Mouse (Mus musculus) MN1 (cell line): Measurements from ENCODE around the gene 5330417C22Rik.

ENCODE experiments used
- DNase-seq: peaks from one replicate; pipeline ENCODE4 v3.0.0-alpha.2; 2016; ENCODE audit warnings: low spot score

5330417C22Rik gene

GRCm38 (mm10) chr3:108413634-108414360 is 122.5 kb downstream of the 5330417C22Rik start:
- DNase-seq = no peak

DNA sequence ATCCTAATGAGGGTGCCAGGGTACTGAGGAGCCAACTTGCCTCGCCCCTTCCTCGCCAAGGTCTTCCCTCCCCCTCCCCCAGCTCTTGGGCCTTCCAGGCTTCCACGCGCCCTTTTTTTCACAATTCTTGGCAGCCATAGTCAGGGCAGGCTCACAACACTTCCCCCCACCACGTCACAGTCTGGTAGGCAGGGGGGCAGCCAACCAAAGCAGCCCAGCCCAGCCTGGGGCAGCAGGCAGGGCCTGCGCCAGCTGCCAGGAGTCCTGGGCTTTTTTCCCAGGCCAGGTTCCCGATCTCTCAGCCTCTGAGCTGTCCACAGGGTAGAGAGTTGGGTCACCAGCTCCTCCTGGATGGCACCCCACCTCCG is 124.6 kb downstream of the 5330417C22Rik start:
- DNase-seq = peak; percentile 84

DNA sequence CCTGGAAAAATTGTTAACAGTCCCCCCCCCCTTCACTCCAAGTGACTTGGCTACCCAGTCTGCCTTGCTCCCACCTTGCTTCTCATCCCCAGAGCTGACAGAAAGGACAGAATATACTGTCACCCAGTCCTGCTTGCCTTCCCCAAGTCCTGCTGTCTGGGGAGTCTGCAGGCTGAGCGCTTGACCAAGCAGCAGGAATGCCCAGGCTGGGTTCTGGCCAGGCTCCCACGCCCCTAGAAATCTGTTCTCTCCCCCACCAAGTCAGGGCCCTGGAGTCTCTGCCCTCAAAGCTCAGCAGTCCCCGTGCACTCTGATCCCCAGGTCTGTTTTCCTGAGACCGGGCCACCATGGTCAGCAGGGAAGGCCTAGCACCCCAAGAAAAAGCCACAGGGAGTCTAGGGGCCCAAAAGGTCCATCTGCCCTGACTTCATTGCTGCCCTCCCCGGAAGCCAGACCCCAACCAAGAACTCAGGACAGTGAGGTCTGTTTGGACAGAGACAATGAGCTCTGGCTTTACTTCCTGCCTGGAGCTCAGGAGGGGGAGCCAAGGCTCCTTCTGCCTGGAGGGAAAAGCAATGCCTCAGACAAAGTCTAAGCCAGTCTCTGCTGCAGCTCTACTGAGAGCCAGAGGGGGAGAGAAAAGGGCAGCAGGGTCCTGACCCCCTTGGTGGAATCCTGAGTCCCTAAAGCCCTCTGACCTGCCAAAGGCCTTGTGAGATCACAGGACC is 125.1 kb downstream of the 5330417C22Rik start:
- peak; percentile 43 for DNase-seq

DNA sequence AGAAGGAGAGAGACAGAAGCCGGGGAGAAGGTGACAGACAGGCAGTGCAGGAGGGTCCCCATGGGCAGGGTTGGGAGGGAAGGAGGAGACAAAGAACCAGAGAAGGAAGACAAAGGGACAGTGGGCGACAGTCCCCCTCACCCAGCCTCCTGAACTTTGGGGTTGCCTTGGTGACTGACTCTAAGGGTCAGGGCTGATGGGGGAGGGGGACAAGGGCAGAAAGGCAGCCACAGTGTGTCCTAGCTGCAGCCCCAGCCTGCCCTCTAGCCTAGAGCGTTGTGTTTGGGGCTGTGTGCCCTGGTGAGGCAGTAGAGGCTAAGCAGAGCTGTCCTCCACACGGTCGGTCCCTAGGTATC is 126.0 kb downstream of the 5330417C22Rik start:
- DNase-seq = no peak

GRCm38 (mm10) chr3:108409656-108410358 is 126.5 kb downstream of the 5330417C22Rik start:
- no peak for DNase-seq

DNA sequence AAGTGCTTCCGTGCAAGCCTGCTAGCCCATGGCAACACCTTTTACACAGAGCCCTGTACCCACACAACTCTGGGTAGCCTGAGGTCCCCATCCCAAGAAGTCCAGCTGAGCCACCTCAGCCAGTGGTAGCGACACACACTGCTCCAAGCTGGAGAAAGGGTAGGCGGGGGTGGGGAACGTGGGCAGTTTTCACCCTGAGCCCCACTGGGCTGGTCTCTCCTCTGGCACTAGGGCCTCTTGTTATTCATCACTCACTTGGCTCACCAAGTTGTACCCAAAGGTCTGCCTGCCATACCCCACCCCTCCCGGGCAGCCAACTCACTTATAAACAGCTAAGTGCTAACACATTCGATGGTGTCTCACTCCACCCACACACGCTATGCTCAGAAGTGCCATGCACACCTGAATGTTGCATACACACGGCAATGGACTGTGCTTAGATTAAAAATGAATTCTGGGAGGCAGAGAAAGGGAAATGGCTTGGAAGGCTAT is 127.8 kb downstream of the 5330417C22Rik start:
- DNase-seq = no peak

GRCm38 (mm10) chr3:108406306-108406885 is 129.9 kb downstream of the 5330417C22Rik start:
- peak; percentile 37 for DNase-seq
